8 mouse cellular contexts compared by ENCODE assay signal in genomic region chr6:48745959-48746889, GRCm38 (mm10). TPM values are rescaled to one million over a fixed set of nuclear protein-coding genes. Genes with fewer than 3 reads are reported as not detected.
DNase-seq lines count a peak whose midpoint lies in the region; ATAC-seq and TF ChIP-seq lines count a peak whose summit lies in the region.

Gene Gimap5 (plus strand): TSS chr6:48746197.

- no peaks in the 10 kb centered on the region for H3K27me3 ChIP-seq in testis, adult 2 months (ENCODE audit: control insufficient read depth, insufficient read depth, low read length)
- H3K27me3 ChIP-seq in heart, embryonic 11.5 days (ENCODE audit: control insufficient read depth, insufficient read depth, low read length) = peaks cover 20% of the 10 kb centered on the region
- peaks cover 14% of the 10 kb centered on the region for H3K27me3 ChIP-seq in kidney, embryonic 14.5 days (ENCODE audit: control insufficient read depth, insufficient read depth, low read length)

- H3K4me1 ChIP-seq in testis, adult 2 months (ENCODE audit: control insufficient read depth, insufficient read depth, low read length) = peaks cover 10% of the 10 kb centered on the region; the same call in 1 of the 2 replicates
- H3K4me1 ChIP-seq in heart, embryonic 11.5 days (ENCODE audit: control insufficient read depth, insufficient read depth, low read length) = peaks cover 11% of the 10 kb centered on the region
- H3K4me1 ChIP-seq in kidney, embryonic 14.5 days (ENCODE audit: control insufficient read depth, insufficient read depth, low read length) = peaks cover 5% of the 10 kb centered on the region; the same call in 1 of the 2 replicates

- H3K4me3 ChIP-seq in testis, adult 2 months (ENCODE audit: control insufficient read depth, low read depth, low read length) = no peak within 1 kb of the TSS
- no peak within 1 kb of the TSS for H3K4me3 ChIP-seq in heart, embryonic 11.5 days (ENCODE audit: low read depth, low read length)
- H3K4me3 ChIP-seq in kidney, embryonic 14.5 days (ENCODE audit: low read length) = peak within 1 kb of the TSS; percentile 10; the same call in 1 of the 2 replicates

- TF ChIP-seq POLR2A in testis, adult 2 months (IDR thresholded peaks at IDR 0.05; ENCODE audit: control insufficient read depth, low read depth, low read length) = no peak
- TF ChIP-seq POLR2A in brain, embryonic 14.5 days (IDR thresholded peaks at IDR 0.05; ENCODE audit: borderline replicate concordance, extremely low read depth, insufficient read depth, insufficient read length, poor library complexity, severe bottlenecking) = no peak

- no peak for DNase-seq in testis, postnatal 10 days (ENCODE audit: low spot score)
- peak; percentile 40 for DNase-seq in brain, embryonic 14.5 days (ENCODE audit: low read depth)
- DNase-seq in lung, postnatal 14 days = peak; percentile 59
- peak; percentile 62 to 75 for DNase-seq in spleen, postnatal 4 days (ENCODE audit: low spot score in 2 of 2)
- DNase-seq in right cerebral cortex, postnatal 4 days = no peak

- H3K9ac ChIP-seq in heart, embryonic 11.5 days (ENCODE audit: low read depth, low read length) = peak within 1 kb of the TSS; percentile 30; the same call in 1 of the 2 replicates
- H3K9ac ChIP-seq in kidney, embryonic 14.5 days (ENCODE audit: low read depth, low read length) = no peak within 1 kb of the TSS; the same call in 1 of the 2 replicates

- WGBS in heart, embryonic 11.5 days (ENCODE audit: insufficient replicate concordance) = 38% methylated on average over 16 of the region's 16 CpGs
- 48% methylated on average over 16 of the region's 16 CpGs for WGBS in kidney, embryonic 14.5 days

- H3K27ac ChIP-seq in testis, adult 2 months (ENCODE audit: control insufficient read depth, insufficient read depth, low read depth, low read length) = peak within 1 kb of the TSS; percentile 43; the same call in 1 of the 2 replicates
- H3K27ac ChIP-seq in heart, embryonic 11.5 days (ENCODE audit: low read depth, low read length) = peak within 1 kb of the TSS; percentile 84
- H3K27ac ChIP-seq in kidney, embryonic 14.5 days (ENCODE audit: low read depth, low read length) = peak within 1 kb of the TSS; percentile 70; the same call in 1 of the 2 replicates

- ATAC-seq in heart, embryonic 11.5 days (replicated peaks; ENCODE audit: insufficient number of reproducible peaks, low FRiP score, low TSS enrichment) = no peak
- ATAC-seq in kidney, embryonic 14.5 days (ENCODE audit: low FRiP score, low TSS enrichment) = no peak; the same call in 1 of the 2 replicates

- no peaks in the 10 kb centered on the region for H3K36me3 ChIP-seq in testis, adult 2 months (ENCODE audit: control insufficient read depth, insufficient read depth, low read length)
- H3K36me3 ChIP-seq in heart, embryonic 11.5 days (ENCODE audit: control insufficient read depth, insufficient read depth, low read length) = no peaks in the 10 kb centered on the region
- no peaks in the 10 kb centered on the region for H3K36me3 ChIP-seq in kidney, embryonic 14.5 days (ENCODE audit: control insufficient read depth, insufficient read depth, low read length)

- TF ChIP-seq CTCF in testis, adult 2 months (IDR thresholded peaks at IDR 0.05; ENCODE audit: control insufficient read depth, insufficient read depth, insufficient replicate concordance, low read depth, low read length) = peak; percentile 7; the same call in 1 of the 2 replicates
- TF ChIP-seq CTCF in brain, embryonic 14.5 days (IDR thresholded peaks at IDR 0.05; ENCODE audit: borderline replicate concordance, extremely low read depth, insufficient read depth, insufficient read length) = peak; percentile 65; the same call in 1 of the 2 replicates

- no peaks in the 10 kb centered on the region for H3K9me3 ChIP-seq in heart, embryonic 11.5 days (replicated peaks; ENCODE audit: control insufficient read depth, low read length)
- no peaks in the 10 kb centered on the region for H3K9me3 ChIP-seq in kidney, embryonic 14.5 days (ENCODE audit: control insufficient read depth, low read length)

- peak within 1 kb of the TSS; percentile 47 for H3K4me2 ChIP-seq in heart, embryonic 11.5 days
- 0 out of 2 replicates have a peak within 1 kb of the TSS, but pooled peaks have one; percentile 12 for H3K4me2 ChIP-seq in kidney, embryonic 14.5 days (replicated peaks; ENCODE audit: low read depth, low read length)

RNA-seq across cellular contexts. Expression of gene Gimap5, which starts in this region (rescaled TPM):
- polyA plus RNA-seq in testis, adult 2 months (2012; rRNA removed) = 0.30 and 0.76 TPM in 2 replicates
- 0.87 and 1.2 TPM in 2 replicates for polyA plus RNA-seq in brain, embryonic 14.5 days (2012; rRNA removed)
- 5.3 and 5.9 TPM in 2 replicates for polyA plus RNA-seq in heart, embryonic 11.5 days (2014; fragmentation: Nextera tagmentation; extraction: Ambion mirVana)
- 12.7 and 13.6 TPM in 2 replicates for polyA plus RNA-seq in kidney, embryonic 14.5 days (2014; fragmentation: Nextera tagmentation; extraction: Ambion mirVana)

Comparison
In these comparisons a context has a peak if more than half of its experiments do, and no peak if none do; other contexts are left out.
1. DNase-seq: peak in brain, embryonic 14.5 days (single experiment), lung, postnatal 14 days (single experiment) and spleen, postnatal 4 days (2 of 2); none in testis, postnatal 10 days (single experiment) and right cerebral cortex, postnatal 4 days (single experiment).
2. Peak in every context shown above with its lines, with median percentiles within 50 percentile points of each other: H3K27ac ChIP-seq.